Mouse (Mus musculus) cortical plate, adult 2 months (tissue): ENCODE measurements at regions not wholly inside any gene's neighbourhood (a gene's known extent, or its start where the extent isn't known, plus 50 kb on each side); places are given as distances from the start of the nearest gene placed in this dataset.

Experiments
- CTCF ChIP-seq: fragments of 200-500 bp; IDR thresholded peaks from 2 replicates; pipeline ENCODE4 v1.5.1; 2011; ENCODE audit warnings: mild to moderate bottlenecking, control low read depth, low read length; ENCODE audit not compliant: insufficient read depth; ENCODE audit errors: extremely low read depth
- POLR2A ChIP-seq: fragments of 200-500 bp; IDR thresholded peaks from 2 replicates; pipeline ENCODE4 v1.6.1; 2011; ENCODE audit warnings: mild to moderate bottlenecking, low read length, control low read depth; ENCODE audit not compliant: insufficient read depth; ENCODE audit errors: extremely low read depth

DNA sequence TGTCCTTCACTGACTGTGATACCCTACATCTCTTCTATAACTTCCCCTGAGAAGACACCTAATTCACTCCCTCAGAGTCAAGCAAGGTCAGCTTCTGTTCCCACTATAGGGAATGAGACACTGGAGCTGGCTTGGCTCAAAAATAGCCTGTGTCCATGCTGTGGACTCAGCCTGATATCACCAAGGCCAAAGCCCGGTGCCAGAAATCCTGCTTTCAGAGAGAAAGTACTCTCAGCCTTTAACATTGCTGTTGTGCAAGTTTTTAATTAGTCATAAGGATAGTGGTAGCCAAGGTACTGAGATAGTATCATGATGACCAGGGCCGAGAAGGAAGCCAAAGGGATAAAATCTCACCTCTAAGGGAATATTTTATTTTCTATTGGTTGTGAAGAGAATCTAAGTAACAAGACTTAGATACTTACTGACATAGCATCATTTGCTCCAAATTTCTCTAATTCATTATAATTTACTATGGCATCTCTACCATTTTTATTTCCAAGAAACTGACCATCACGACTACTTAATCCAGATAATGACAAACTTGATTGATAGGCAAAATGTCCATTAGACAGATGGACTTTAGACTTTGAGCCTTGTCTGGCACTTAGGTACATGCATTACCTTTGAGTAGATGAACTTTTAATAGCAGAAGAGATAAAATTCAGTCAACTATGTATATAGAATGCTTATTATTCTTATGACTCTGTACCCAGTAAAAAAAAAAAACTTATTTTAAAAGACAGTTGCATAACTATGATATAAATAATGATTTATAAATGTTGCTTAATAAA is 64.7 kb upstream of the Nrip1 start:
- TF ChIP-seq POLR2A (no peak), CTCF (no peak)
